Mouse (Mus musculus) Patski (cell line): ENCODE data around the gene Pilra. TPM values are rescaled to one million over a fixed set of nuclear protein-coding genes. Genes with fewer than 3 reads are reported as not detected.

Experiments
- ATAC-seq: fragments of 100-300 bp; one replicate; pipeline ENCODE4 v1.8.0; 2021
- CTCF ChIA-PET: fragments of 350-600 bp; sonication (Branson Sonifier 250); formaldehyde crosslinking; loops from one replicate; lab custom pipeline; 2022; ENCODE audit warnings: inconsistent platforms; lab: Charles Lee
- POLR2A ChIA-PET: fragments of 350-600 bp; sonication (Branson Sonifier 250); formaldehyde crosslinking; loops from one replicate; lab custom pipeline; 2022; ENCODE audit warnings: antibody characterized with exemption, inconsistent platforms; lab: Charles Lee
- DNase-seq: peaks from one replicate; pipeline ENCODE4 v3.0.0-alpha.2; 2011; ENCODE audit warnings: low read depth, low spot score
- H3K27me3 ChIP-seq: fragments of 371-371 bp; one replicate; pipeline ENCODE4 v1.5.1; 2021
- CTCF ChIP-seq: fragments of 100-300 bp; IDR thresholded peaks from one replicate; pipeline ENCODE4 v1.5.1; 2021
- in situ Hi-C: fragments of 300-500 bp; cut with MboI; formaldehyde crosslinking; loops from 3 replicates; pipeline ENCODE4 v1.11.1; 2018; ENCODE audit warnings: low pct_unique_long_range_greater_than_20kb, mixed read lengths
- polyA plus RNA-seq: library from polyadenylated mRNA; unstranded; gene quantifications from one replicate; pipeline ENCODE4 v1.2.3, GENCODE M21; 2021

Gene Pilra
- polyA plus RNA-seq, 1 experiment from 2014 or later, result 0.05 TPM

GRCm38 (mm10) chr5:137786109-137786942, 49.8 kb downstream of the Pilra start:
- CTCF ChIA-PET, result no interaction called here
- H3K27me3 ChIP-seq, result no peaks in the 10 kb centered on the region
- no peak for TF ChIP-seq CTCF
- DNase-seq (peak; percentile 99), ATAC-seq (peak; percentile 58)
- in situ Hi-C loops, result loop anchor here (10.0 to 25.0 kb wide), 2 partner anchors 378 to 1226 kb away; partner anchors contain the start of gene Cops6
- POLR2A ChIA-PET, result interaction anchor here (0.6 kb wide), 1 partner anchor 67 kb away, joined by 3 read pairs; no protein-coding TSS in a partner anchor

GRCm38 (mm10) chr5:137785164-137786031, 50.7 kb downstream of the Pilra start:
- ChIA-PET CTCF (interaction anchor here (1.5 to 2.5 kb wide), 2 partner anchors 12 to 14 kb away, joined by 4 to 7 read pairs; no protein-coding TSS in a partner anchor), POLR2A (interaction anchor here (0.6 to 1.1 kb wide), 2 partner anchors 13 to 132 kb away, joined by 3 to 4 read pairs; no protein-coding TSS in a partner anchor)
- in situ Hi-C loops, result loop anchor here (10.0 to 25.0 kb wide), 2 partner anchors 379 to 1227 kb away; partner anchors contain the start of gene Cops6
- no peak for TF ChIP-seq CTCF
- ATAC-seq (peak; percentile 0), DNase-seq (no peak)
- no peaks in the 10 kb centered on the region for H3K27me3 ChIP-seq

- ChIA-PET POLR2A (interaction anchor here (1.1 kb wide), 1 partner anchor 131 kb away, joined by 3 read pairs; no protein-coding TSS in a partner anchor), CTCF (interaction anchor here (1.5 to 2.5 kb wide), 2 partner anchors 11 to 13 kb away, joined by 4 to 7 read pairs; no protein-coding TSS in a partner anchor)
- no peak for TF ChIP-seq CTCF
- no peaks in the 10 kb centered on the region for H3K27me3 ChIP-seq
- in situ Hi-C loops, result loop anchor here (10.0 to 25.0 kb wide), 2 partner anchors 380 to 1228 kb away; partner anchors contain the start of gene Cops6
- ATAC-seq, result no peak
- DNase-seq, result no peak
Measured at GRCm38 (mm10) chr5:137784546-137784945, 51.5 kb downstream of the Pilra start.

- ChIA-PET CTCF (interaction anchor here (0.9 to 2.5 kb wide), 3 partner anchors 11 to 18 kb away, joined by 3 to 7 read pairs (median 4); no protein-coding TSS in a partner anchor), POLR2A (interaction anchor here (0.6 kb wide), 1 partner anchor 9 kb away, joined by 3 read pairs; no protein-coding TSS in a partner anchor)
- no peak for ATAC-seq
- no peak for TF ChIP-seq CTCF
- DNase-seq, result no peak
- in situ Hi-C loops, result loop anchor here (10.0 to 25.0 kb wide), 2 partner anchors 381 to 1228 kb away; partner anchors contain the start of gene Cops6
- H3K27me3 ChIP-seq, result no peaks in the 10 kb centered on the region
Measured at GRCm38 (mm10) chr5:137783901-137784540, 52.1 kb downstream of the Pilra start.

GRCm38 (mm10) chr5:137782776-137783522, 53.1 kb downstream of the Pilra start:
- DNase-seq, result no peak
- in situ Hi-C loops, result loop anchor here (10.0 to 25.0 kb wide), 2 partner anchors 382 to 1229 kb away; partner anchors contain the start of gene Cops6
- ChIA-PET CTCF (interaction anchor here (0.9 to 2.5 kb wide), 2 partner anchors 10 to 17 kb away, joined by 3 to 7 read pairs; no protein-coding TSS in a partner anchor), POLR2A (no interaction called here)
- no peak for TF ChIP-seq CTCF
- H3K27me3 ChIP-seq, result no peaks in the 10 kb centered on the region
- ATAC-seq, result no peak

GRCm38 (mm10) chr5:137781661-137782060, 54.4 kb downstream of the Pilra start:
- no peak for ATAC-seq
- H3K27me3 ChIP-seq, result no peaks in the 10 kb centered on the region
- CTCF ChIA-PET, result no interaction called here
- TF ChIP-seq CTCF, result no peak
- POLR2A ChIA-PET, result no interaction called here
- no peak for DNase-seq
- in situ Hi-C loops, result loop anchor here (10.0 to 25.0 kb wide), 2 partner anchors 383 to 1231 kb away; partner anchors contain the start of gene Cops6

- in situ Hi-C loops, result loop anchor here (25.0 kb wide), 1 partner anchor 1233 kb away; no protein-coding TSS in a partner anchor
Measured at GRCm38 (mm10) chr5:137779053-137779933, 56.8 kb downstream of the Pilra start.

More at GRCm38 (mm10) chr5:137779053-137779933, 56.8 kb downstream of the Pilra start:
- no peak for TF ChIP-seq CTCF
- ATAC-seq, result peak; percentile 34
- no peaks in the 10 kb centered on the region for H3K27me3 ChIP-seq
- DNase-seq, result no peak
- ChIA-PET POLR2A (interaction anchor here (0.7 kb wide), 1 partner anchor 122 kb away, joined by 3 read pairs; no protein-coding TSS in a partner anchor), CTCF (interaction anchor here (1.0 to 1.6 kb wide), 2 partner anchors 15 to 19 kb away, joined by 3 read pairs; no protein-coding TSS in a partner anchor)
